Mouse (Mus musculus) midbrain, embryonic 11.5 days (tissue): ENCODE results near the gene Yipf1. TPM values are rescaled to one million over a fixed set of nuclear protein-coding genes. Genes with fewer than 3 reads are reported as not detected.

Experiments used
- ATAC-seq: fragments of 200-750 bp; cut with Nextera tagmentation; 2 replicates; pipeline ENCODE4 v1.8.0; 2017; ENCODE audit warnings: moderate TSS enrichment, moderate library complexity; ENCODE audit not compliant: low FRiP score
- DNase-seq: peaks from one replicate; pipeline ENCODE4 v3.0.0; 2015; ENCODE audit warnings: low spot score; ENCODE audit errors: missing footprints
- H3K27ac ChIP-seq: fragments of 300-500 bp; sonication (generic); 2 replicates; pipeline ENCODE4 v1.5.1; 2014; ENCODE audit warnings: low read depth, low read length
- H3K27me3 ChIP-seq: fragments of 300-500 bp; sonication (generic); 2 replicates; pipeline ENCODE4 v1.6.1; 2014; ENCODE audit warnings: mild to moderate bottlenecking, low read length, moderate library complexity, mixed read lengths; ENCODE audit not compliant: control insufficient read depth, insufficient read depth
- H3K36me3 ChIP-seq: fragments of 300-500 bp; sonication (generic); 2 replicates; pipeline ENCODE4 v1.6.1; 2014; ENCODE audit warnings: mild to moderate bottlenecking, low read length, moderate library complexity, mixed read lengths; ENCODE audit not compliant: control insufficient read depth, insufficient read depth
- H3K4me1 ChIP-seq: fragments of 300-500 bp; sonication (generic); 2 replicates; pipeline ENCODE4 v1.6.1; 2014; ENCODE audit warnings: low read length; ENCODE audit not compliant: control insufficient read depth, insufficient read depth
- H3K4me2 ChIP-seq: fragments of 300-500 bp; sonication (generic); 2 replicates; pipeline ENCODE4 v1.6.1; 2014; ENCODE audit warnings: mild to moderate bottlenecking, moderate library complexity
- H3K4me3 ChIP-seq: fragments of 300-500 bp; sonication (generic); 2 replicates; pipeline ENCODE4 v1.5.1; 2014; ENCODE audit warnings: low read depth, low read length
- H3K9ac ChIP-seq: fragments of 300-500 bp; sonication (generic); 2 replicates; pipeline ENCODE4 v1.6.1; 2014; ENCODE audit warnings: low read length
- H3K9me3 ChIP-seq: fragments of 300-500 bp; sonication (generic); 2 replicates; pipeline ENCODE4 v1.6.1; 2016; ENCODE audit warnings: low read length; ENCODE audit not compliant: control insufficient read depth
- WGBS: fragments of 180-500 bp; shearing (Covaris S2); extraction: QIAGEN DNeasy Blood & Tissue Kit; methylation state at CpG from one replicate; pipeline ENCODE4 v1.1.7; 2014; 5-methylcytosine and 5-hydroxymethylcytosine counted together
- polyA plus RNA-seq: library from polyadenylated mRNA; unstranded; fragments of >200 nt; fragmentation: Nextera tagmentation; extraction: Ambion mirVana; gene quantifications from 2 replicates; pipeline ENCODE4 v1.2.1, GENCODE M21; 2014

The Yipf1 gene
- polyA plus RNA-seq: 36.0 and 40.2 TPM in 2 replicates

- peak within 1 kb of the TSS; percentile 44 for H3K4me3 ChIP-seq
- H3K9ac ChIP-seq: peak within 1 kb of the TSS; percentile 66
- H3K27me3 ChIP-seq: no peaks in the 10 kb centered on the region
- H3K36me3 ChIP-seq: no peaks in the 10 kb centered on the region
- peaks cover 10% of the 10 kb centered on the region for H3K4me1 ChIP-seq
- DNase-seq (peak; percentile 97), ATAC-seq (peak; percentile 90)
- no peaks in the 10 kb centered on the region for H3K9me3 ChIP-seq
- H3K4me2 ChIP-seq: peak within 1 kb of the TSS; percentile 77
- under 1% methylated on average over 29 of the region's 29 CpGs for WGBS
- H3K27ac ChIP-seq: no peak within 1 kb of the TSS
These were observed at the start of gene Yipf1 for GRCm38 (mm10) chr4:107313690-107314478. Gene Yipf1, plus strand, starts transcription at chr4:107314363.

DNA sequence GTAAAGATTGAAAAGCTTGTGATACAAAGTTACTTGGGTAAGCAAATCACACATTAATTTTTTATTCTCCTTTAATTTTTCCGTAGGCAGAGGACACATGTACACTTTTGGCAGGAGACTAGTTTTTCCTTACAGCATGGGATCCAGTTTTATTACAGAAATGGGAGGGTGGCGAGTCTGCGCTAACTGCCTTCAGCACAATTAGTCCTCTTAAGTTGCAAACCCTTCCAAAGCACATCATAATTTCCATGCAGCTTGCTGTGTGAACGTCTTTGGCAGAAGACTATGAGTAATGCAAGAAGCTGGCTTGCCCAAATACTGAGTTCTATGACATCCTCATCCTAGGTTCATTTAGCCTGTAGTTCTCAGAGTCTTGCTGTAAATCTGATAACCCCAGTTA is 40.5 kb upstream of the Yipf1 start:
- no peak for ATAC-seq
- Histone ChIP-seq H3K9ac (no peak overlapping the region), H3K36me3 (no peaks in the 10 kb centered on the region), H3K9me3 (no peaks in the 10 kb centered on the region), H3K4me1 (peaks cover 7% of the 10 kb centered on the region), H3K27me3 (peaks cover 3% of the 10 kb centered on the region; the same call in 1 of the 2 replicates), H3K4me3 (no peak overlapping the region), H3K27ac (no peak overlapping the region), H3K4me2 (no peak overlapping the region)
- no peak for DNase-seq
- WGBS: 92% methylated on average over 4 of the region's 4 CpGs

GRCm38 (mm10) chr4:107274511-107274910 is 39.7 kb upstream of the Yipf1 start:
- no peak for ATAC-seq
- Histone ChIP-seq H3K36me3 (no peaks in the 10 kb centered on the region), H3K9me3 (no peaks in the 10 kb centered on the region), H3K4me2 (no peak overlapping the region), H3K27me3 (peaks cover 3% of the 10 kb centered on the region; the same call in 1 of the 2 replicates), H3K4me3 (no peak overlapping the region), H3K4me1 (peaks cover 11% of the 10 kb centered on the region), H3K9ac (no peak overlapping the region), H3K27ac (no peak overlapping the region)
- 91% methylated on average over 5 of the region's 5 CpGs for WGBS
- no peak for DNase-seq

- ATAC-seq (peak; percentile 58), DNase-seq (peak; percentile 92)
- Histone ChIP-seq H3K4me1 (peaks cover 11% of the 10 kb centered on the region), H3K27ac (no peak overlapping the region), H3K9ac (no peak overlapping the region), H3K27me3 (peaks cover 5% of the 10 kb centered on the region; the same call in 1 of the 2 replicates), H3K36me3 (no peaks in the 10 kb centered on the region), H3K4me2 (peak overlapping the region; percentile 32), H3K4me3 (no peak overlapping the region), H3K9me3 (no peaks in the 10 kb centered on the region)
- 8% methylated on average over 8 of the region's 8 CpGs for WGBS
These were observed 35.9 kb upstream of the Yipf1 start for GRCm38 (mm10) chr4:107278188-107278707.

GRCm38 (mm10) chr4:107280843-107281475 is 33.2 kb upstream of the Yipf1 start:
- Histone ChIP-seq H3K27me3 (peaks cover 5% of the 10 kb centered on the region; the same call in 1 of the 2 replicates), H3K4me1 (peaks cover 11% of the 10 kb centered on the region), H3K4me2 (no peak overlapping the region), H3K9me3 (no peaks in the 10 kb centered on the region), H3K9ac (no peak overlapping the region), H3K27ac (no peak overlapping the region), H3K4me3 (no peak overlapping the region), H3K36me3 (no peaks in the 10 kb centered on the region)
- ATAC-seq (no peak), DNase-seq (peak; percentile 79)
- 75% methylated on average over 7 of the region's 7 CpGs for WGBS

DNA sequence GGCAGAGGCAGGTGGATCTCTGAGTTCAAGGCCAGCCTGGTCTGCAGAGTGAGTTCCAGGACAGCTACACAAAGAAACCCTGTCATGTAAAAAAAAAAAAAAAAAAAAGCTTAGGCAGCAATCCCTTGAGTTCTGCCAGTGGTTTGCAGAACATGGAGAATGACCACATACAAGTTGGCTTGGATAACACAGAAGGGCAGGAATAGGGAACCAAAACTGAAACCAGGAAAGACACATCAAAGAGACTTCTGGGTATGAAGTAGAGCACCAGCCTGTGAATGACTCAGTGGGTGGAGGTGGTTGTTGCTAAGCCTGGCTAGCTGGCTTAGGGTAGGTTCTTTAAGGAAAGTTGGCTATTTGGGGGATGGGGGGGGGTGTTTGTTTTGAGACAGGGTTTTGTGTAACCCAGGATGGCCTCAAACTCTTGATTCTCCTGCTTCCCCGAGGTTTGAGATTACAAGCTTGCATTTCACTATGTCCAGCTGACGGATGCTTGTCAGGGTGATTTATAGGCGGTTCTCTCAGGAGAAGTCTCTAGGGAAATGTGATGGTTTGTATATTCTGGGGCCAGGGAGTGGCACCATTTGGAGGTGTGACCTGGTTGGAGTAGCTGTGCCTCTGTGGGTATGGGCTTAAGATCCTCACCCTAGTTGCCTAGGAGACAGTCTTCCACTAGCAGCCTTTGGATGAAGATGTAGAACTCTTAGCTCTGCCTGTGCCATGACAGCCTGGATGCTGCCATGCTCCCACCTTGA is 28.5 kb upstream of the Yipf1 start:
- ATAC-seq (no peak), DNase-seq (peak; percentile 57)
- Histone ChIP-seq H3K27ac (no peak overlapping the region), H3K27me3 (peaks cover under 1% of the 10 kb centered on the region; the same call in 1 of the 2 replicates), H3K4me3 (no peak overlapping the region), H3K36me3 (no peaks in the 10 kb centered on the region), H3K4me1 (no peaks in the 10 kb centered on the region), H3K4me2 (no peak overlapping the region), H3K9me3 (no peaks in the 10 kb centered on the region), H3K9ac (no peak overlapping the region)
- 84% methylated on average over 3 of the region's 3 CpGs for WGBS

DNA sequence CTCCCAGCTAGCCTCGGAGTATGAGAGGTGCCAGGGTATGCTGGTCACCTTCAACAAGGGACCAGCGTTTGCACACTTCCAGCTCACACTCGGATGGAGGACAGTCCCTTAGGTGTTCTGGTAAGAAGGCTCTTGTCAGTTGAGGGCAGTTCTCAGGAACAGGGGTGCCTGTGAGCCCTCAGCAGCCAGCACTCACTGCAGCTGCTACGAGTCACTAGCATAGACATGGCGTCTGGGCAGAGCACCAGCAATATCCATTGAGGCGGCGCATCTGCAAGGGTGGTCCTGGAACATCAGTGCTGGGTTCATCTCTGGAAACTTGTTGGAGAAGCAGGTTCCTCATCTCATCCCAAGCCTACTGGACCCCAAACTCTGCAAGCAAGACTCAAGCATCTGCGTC is 27.8 kb upstream of the Yipf1 start:
- no peak overlapping the region for H3K4me3 ChIP-seq
- no peak overlapping the region for H3K9ac ChIP-seq
- H3K4me2 ChIP-seq: no peak overlapping the region
- no peak for ATAC-seq
- no peaks in the 10 kb centered on the region for H3K9me3 ChIP-seq
- 94% methylated on average over 8 of the region's 8 CpGs for WGBS
- DNase-seq: peak; percentile 56
- no peak overlapping the region for H3K27ac ChIP-seq
- no peaks in the 10 kb centered on the region for H3K4me1 ChIP-seq
- H3K27me3 ChIP-seq: no peaks in the 10 kb centered on the region
- H3K36me3 ChIP-seq: no peaks in the 10 kb centered on the region

GRCm38 (mm10) chr4:107287517-107287916 is 26.6 kb upstream of the Yipf1 start:
- H3K27me3 ChIP-seq: no peaks in the 10 kb centered on the region
- H3K27ac ChIP-seq: no peak overlapping the region
- WGBS: 90% methylated on average over 2 of the region's 2 CpGs
- no peak overlapping the region for H3K4me3 ChIP-seq
- H3K4me2 ChIP-seq: no peak overlapping the region
- DNase-seq: peak; percentile 17
- no peak for ATAC-seq
- H3K36me3 ChIP-seq: no peaks in the 10 kb centered on the region
- no peaks in the 10 kb centered on the region for H3K4me1 ChIP-seq
- H3K9me3 ChIP-seq: no peaks in the 10 kb centered on the region
- H3K9ac ChIP-seq: no peak overlapping the region
